Mouse (Mus musculus) midbrain, embryonic 16.5 days (tissue): ENCODE measurements at regions not wholly inside any gene's neighbourhood (a gene's known extent, or its start where the extent isn't known, plus 50 kb on each side); places are given as distances from the start of the nearest gene placed in this dataset.
A peak's percentile ranks its signal among the peaks of the same experiment; 100 is the strongest.

Experiments
- ATAC-seq: fragments of 200-750 bp; cut with Nextera tagmentation; 2 replicates; pipeline ENCODE4 v1.8.0; 2017; ENCODE audit warnings: moderate TSS enrichment
- H3K27ac ChIP-seq: fragments of 300-500 bp; sonication (generic); 2 replicates; pipeline ENCODE4 v1.5.1; 2014; ENCODE audit warnings: mild to moderate bottlenecking, low read length, mixed read lengths
- H3K27me3 ChIP-seq: fragments of 300-500 bp; sonication (generic); 2 replicates; pipeline ENCODE4 v1.6.1; 2014; ENCODE audit warnings: low read depth, low read length, mixed read lengths; ENCODE audit not compliant: control insufficient read depth, insufficient read depth
- H3K36me3 ChIP-seq: fragments of 300-500 bp; sonication (generic); 2 replicates; pipeline ENCODE4 v1.6.1; 2014; ENCODE audit warnings: mild to moderate bottlenecking, low read length, moderate library complexity, mixed read lengths; ENCODE audit not compliant: control insufficient read depth, insufficient read depth
- H3K4me1 ChIP-seq: fragments of 300-500 bp; sonication (generic); 2 replicates; pipeline ENCODE4 v1.6.1; 2014; ENCODE audit warnings: mild to moderate bottlenecking, low read length, mixed read lengths; ENCODE audit not compliant: control insufficient read depth, insufficient read depth
- H3K4me2 ChIP-seq: fragments of 300-500 bp; sonication (generic); 2 replicates; pipeline ENCODE4 v1.6.1; 2014; ENCODE audit warnings: mild to moderate bottlenecking, low read length, mixed read lengths
- H3K4me3 ChIP-seq: fragments of 300-500 bp; sonication (generic); 2 replicates; pipeline ENCODE4 v1.5.1; 2014; ENCODE audit warnings: low read depth, mild to moderate bottlenecking, low read length, moderate library complexity, mixed read lengths
- H3K9ac ChIP-seq: fragments of 300-500 bp; sonication (generic); 2 replicates; pipeline ENCODE4 v1.6.1; 2014; ENCODE audit warnings: low read depth, low read length, mixed read lengths
- H3K9me3 ChIP-seq: fragments of 300-500 bp; sonication (generic); replicated peaks from 2 replicates; pipeline ENCODE4 v1.6.1; 2014; ENCODE audit warnings: mild to moderate bottlenecking, low read length, mixed read lengths; ENCODE audit not compliant: control insufficient read depth, poor library complexity, severe bottlenecking
- WGBS: fragments of 180-500 bp; shearing (Covaris S2); extraction: QIAGEN DNeasy Blood & Tissue Kit; methylation state at CpG from one replicate; pipeline ENCODE4 v1.1.7; 2014; 5-methylcytosine and 5-hydroxymethylcytosine counted together

DNA sequence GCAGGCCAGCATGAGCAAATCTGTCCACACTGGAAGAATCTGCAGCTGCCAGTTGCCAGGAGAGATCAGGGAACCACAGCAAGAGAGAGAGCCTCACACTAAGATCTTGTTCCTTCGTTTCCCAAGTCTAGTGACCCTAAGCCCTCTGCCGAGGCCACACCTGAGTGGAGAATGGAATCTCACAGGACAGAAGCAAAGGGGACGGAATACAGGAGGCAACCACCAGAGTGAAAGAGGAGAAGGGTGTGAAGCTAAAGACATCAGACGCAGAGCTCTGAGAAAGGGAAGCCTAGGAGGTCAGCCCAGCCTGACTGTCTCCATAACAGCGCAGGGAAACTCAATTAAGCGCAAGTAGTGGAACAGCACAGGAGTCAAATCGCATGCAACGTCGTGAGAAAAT lies 75.0 kb downstream of the Suds3 start:
- Histone ChIP-seq H3K4me1 (peaks cover 3% of the 10 kb centered on the region; the same call in 1 of the 2 replicates), H3K9me3 (no peaks in the 10 kb centered on the region), H3K4me2 (no peak overlapping the region), H3K27me3 (no peaks in the 10 kb centered on the region), H3K4me3 (no peak overlapping the region), H3K36me3 (no peaks in the 10 kb centered on the region), H3K9ac (no peak overlapping the region), H3K27ac (no peak overlapping the region)
- ATAC-seq: no peak
- WGBS: 80% methylated on average over 9 of the region's 9 CpGs

DNA sequence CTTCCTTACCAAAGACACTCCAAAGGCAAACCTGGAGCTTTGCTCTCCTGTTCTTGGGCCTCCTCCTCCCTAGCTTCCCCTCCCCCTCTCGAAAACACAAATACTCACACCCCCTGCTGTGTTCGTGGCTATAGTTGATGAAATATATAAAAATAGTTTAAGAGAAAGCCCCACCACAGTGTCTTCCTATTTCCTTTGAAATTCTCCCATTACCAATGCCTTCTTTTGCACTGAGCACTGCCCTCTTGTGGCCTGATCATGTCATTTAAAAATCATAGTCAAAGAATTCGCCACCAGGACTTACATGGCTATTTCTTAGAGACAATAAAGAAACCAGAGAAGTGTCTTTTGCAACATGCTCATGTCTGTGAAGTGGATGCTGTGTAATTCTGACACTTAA lies 78.7 kb downstream of the Suds3 start:
- H3K27ac ChIP-seq: 0 out of 2 replicates have a peak overlapping the region, but pooled peaks have one; percentile 23
- no peak overlapping the region for H3K4me2 ChIP-seq
- no peaks in the 10 kb centered on the region for H3K9me3 ChIP-seq
- H3K36me3 ChIP-seq: no peaks in the 10 kb centered on the region
- peaks cover 3% of the 10 kb centered on the region; the same call in 1 of the 2 replicates for H3K4me1 ChIP-seq
- H3K4me3 ChIP-seq: no peak overlapping the region
- H3K27me3 ChIP-seq: no peaks in the 10 kb centered on the region
- WGBS: 22% methylated on average over 3 of the region's 3 CpGs
- no peak overlapping the region for H3K9ac ChIP-seq
- ATAC-seq: no peak

- ATAC-seq: no peak
- peaks cover 2% of the 10 kb centered on the region; the same call in 1 of the 2 replicates for H3K4me1 ChIP-seq
- H3K9ac ChIP-seq: no peak overlapping the region
- H3K9me3 ChIP-seq: no peaks in the 10 kb centered on the region
- no peaks in the 10 kb centered on the region for H3K36me3 ChIP-seq
- 58% methylated on average over 10 of the region's 10 CpGs for WGBS
- no peak overlapping the region for H3K4me3 ChIP-seq
- H3K4me2 ChIP-seq: no peak overlapping the region
- H3K27me3 ChIP-seq: no peaks in the 10 kb centered on the region
- no peak overlapping the region for H3K27ac ChIP-seq
Observed at GRCm38 (mm10) chr5:117032130-117032529, 83.8 kb downstream of the Suds3 start.

DNA sequence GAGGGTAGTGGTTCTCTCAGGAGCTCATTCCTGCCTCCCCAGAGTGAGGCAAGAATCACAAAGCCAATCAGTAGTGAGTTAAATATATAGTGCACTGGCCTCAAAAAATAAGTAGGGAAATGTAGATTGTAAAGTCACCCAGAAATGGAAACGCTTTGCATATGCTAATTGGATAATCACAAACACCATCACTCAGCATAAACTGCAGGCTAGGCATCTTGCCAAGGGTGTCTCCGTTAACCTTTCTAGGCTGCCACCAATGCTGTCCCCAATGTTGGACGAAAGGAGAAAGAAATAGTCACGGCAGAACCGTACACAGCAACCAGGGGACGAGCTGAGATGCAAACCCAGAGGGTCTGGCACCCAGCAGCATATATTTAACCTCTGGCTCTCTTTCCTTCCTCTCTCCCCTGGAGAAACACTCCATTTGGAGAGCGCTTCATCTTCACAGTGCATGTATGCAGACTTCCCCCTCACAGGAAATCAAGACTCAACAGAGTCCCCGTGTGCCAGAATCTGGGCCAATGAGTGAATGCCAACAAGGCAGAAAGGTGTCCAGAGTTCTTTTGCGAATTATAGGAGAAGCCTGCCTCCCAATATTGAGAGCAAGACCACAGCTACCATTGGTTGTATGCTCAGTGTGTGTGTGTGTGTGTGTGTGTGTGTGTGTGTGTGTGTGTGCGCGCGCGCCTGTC lies 90.1 kb downstream of the Suds3 start:
- no peak overlapping the region for H3K4me3 ChIP-seq
- H3K36me3 ChIP-seq: no peaks in the 10 kb centered on the region
- no peak overlapping the region for H3K27ac ChIP-seq
- H3K4me1 ChIP-seq: no peaks in the 10 kb centered on the region
- no peak overlapping the region for H3K9ac ChIP-seq
- no peaks in the 10 kb centered on the region for H3K9me3 ChIP-seq
- WGBS: 79% methylated on average over 13 of the region's 13 CpGs
- ATAC-seq: no peak
- H3K27me3 ChIP-seq: no peaks in the 10 kb centered on the region
- no peak overlapping the region for H3K4me2 ChIP-seq

GRCm38 (mm10) chr5:117018419-117019150 lies 97.3 kb downstream of the Suds3 start:
- ATAC-seq: no peak
- no peak overlapping the region for H3K9ac ChIP-seq
- WGBS: 81% methylated on average over 6 of the region's 6 CpGs
- no peak overlapping the region for H3K4me3 ChIP-seq
- no peaks in the 10 kb centered on the region for H3K36me3 ChIP-seq
- no peaks in the 10 kb centered on the region for H3K27me3 ChIP-seq
- H3K27ac ChIP-seq: no peak overlapping the region
- no peaks in the 10 kb centered on the region; the same call in 1 of the 2 replicates for H3K9me3 ChIP-seq
- H3K4me2 ChIP-seq: no peak overlapping the region
- H3K4me1 ChIP-seq: no peaks in the 10 kb centered on the region

DNA sequence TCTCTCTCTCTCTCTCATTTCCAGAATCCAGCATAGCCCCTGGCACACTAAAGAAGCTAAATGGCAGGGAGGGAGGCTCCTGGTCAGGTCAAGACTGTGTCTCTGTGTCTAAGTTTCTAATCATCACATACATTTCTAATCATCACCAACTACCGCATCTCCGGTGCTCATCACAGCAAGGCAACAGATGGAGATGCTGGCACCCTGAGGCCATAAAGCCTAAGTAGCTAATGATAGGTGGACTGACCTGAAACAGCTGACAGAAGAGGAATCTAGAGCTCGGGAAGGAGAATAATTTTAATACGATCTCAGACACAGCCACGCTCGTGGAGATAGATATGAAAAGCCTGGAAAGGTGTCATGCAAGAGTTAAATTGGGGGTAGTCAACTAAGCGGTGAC lies 104.8 kb downstream of the Suds3 start:
- Histone ChIP-seq H3K4me1 (no peaks in the 10 kb centered on the region), H3K27me3 (no peaks in the 10 kb centered on the region), H3K27ac (no peak overlapping the region), H3K9ac (no peak overlapping the region), H3K4me2 (no peak overlapping the region), H3K36me3 (no peaks in the 10 kb centered on the region), H3K4me3 (no peak overlapping the region), H3K9me3 (no peaks in the 10 kb centered on the region; the same call in 1 of the 2 replicates)
- ATAC-seq: no peak
- 79% methylated on average over 7 of the region's 7 CpGs for WGBS

DNA sequence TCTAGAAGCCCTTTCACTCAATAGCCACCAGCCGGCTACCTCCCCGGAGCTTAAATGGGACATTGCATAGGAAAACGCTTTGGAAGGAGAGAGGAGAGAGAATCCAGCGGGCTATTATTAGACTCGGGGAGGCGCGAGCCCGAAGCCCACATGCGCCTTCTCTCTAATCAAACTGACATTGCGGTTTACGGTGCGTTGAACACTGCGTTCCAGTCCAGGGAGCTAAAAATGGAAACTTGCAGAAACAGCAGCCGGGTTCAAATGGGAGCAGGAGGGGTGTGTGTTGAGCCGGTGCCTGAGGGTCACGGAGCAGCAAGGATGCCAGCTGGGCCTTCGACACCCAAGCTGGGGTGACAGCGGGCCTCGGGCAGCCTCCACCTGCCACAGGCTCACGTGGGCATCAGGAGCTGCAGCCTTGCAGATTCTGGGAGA lies 115.1 kb downstream of the Suds3 start:
- Histone ChIP-seq H3K4me3 (no peak overlapping the region), H3K9me3 (no peaks in the 10 kb centered on the region), H3K9ac (peak overlapping the region; percentile 23), H3K36me3 (no peaks in the 10 kb centered on the region), H3K27ac (peak overlapping the region; percentile 53), H3K4me1 (peaks cover 7% of the 10 kb centered on the region; the same call in 1 of the 2 replicates), H3K4me2 (peak overlapping the region; percentile 36), H3K27me3 (no peaks in the 10 kb centered on the region)
- 27% methylated on average over 20 of the region's 20 CpGs for WGBS
- no peak for ATAC-seq

- Histone ChIP-seq H3K4me3 (no peak overlapping the region), H3K9me3 (no peaks in the 10 kb centered on the region), H3K27ac (no peak overlapping the region), H3K36me3 (no peaks in the 10 kb centered on the region), H3K4me1 (no peaks in the 10 kb centered on the region), H3K9ac (no peak overlapping the region), H3K27me3 (no peaks in the 10 kb centered on the region), H3K4me2 (no peak overlapping the region)
- WGBS: 68% methylated on average over 5 of the region's 5 CpGs
- ATAC-seq: no peak
Observed at GRCm38 (mm10) chr5:116994508-116994907, 121.4 kb downstream of the Suds3 start.

DNA sequence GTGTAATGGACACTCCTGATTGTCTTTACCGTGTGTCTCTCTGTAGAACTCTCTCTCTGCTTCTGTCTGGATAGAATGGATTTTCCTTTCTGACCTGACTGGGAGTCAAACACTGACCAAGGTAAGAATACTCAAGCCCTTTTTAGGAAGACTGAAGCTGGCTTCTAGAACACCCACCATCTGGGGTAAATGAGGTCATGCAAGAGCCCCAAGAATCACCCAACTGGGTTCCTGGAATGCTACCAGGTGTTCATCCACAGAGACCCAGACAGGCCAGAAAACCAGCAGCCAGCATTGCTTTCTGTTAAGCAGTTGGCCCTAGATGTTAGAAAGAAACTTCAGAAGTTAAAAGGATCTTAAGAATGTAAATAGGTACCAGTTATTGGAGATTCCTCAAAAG lies 122.2 kb downstream of the Suds3 start:
- WGBS: 97% methylated on average over 1 of the region's 1 CpGs
- ATAC-seq: no peak
- H3K27me3 ChIP-seq: no peaks in the 10 kb centered on the region
- H3K9ac ChIP-seq: no peak overlapping the region
- no peak overlapping the region for H3K27ac ChIP-seq
- no peak overlapping the region for H3K4me2 ChIP-seq
- H3K4me3 ChIP-seq: no peak overlapping the region
- no peaks in the 10 kb centered on the region for H3K4me1 ChIP-seq
- no peaks in the 10 kb centered on the region for H3K36me3 ChIP-seq
- no peaks in the 10 kb centered on the region for H3K9me3 ChIP-seq
